Mouse (Mus musculus) hindbrain, postnatal 0 days (tissue): ENCODE measurements around the gene 1700080O16Rik. TPM values are rescaled to one million over a fixed set of nuclear protein-coding genes. Genes with fewer than 3 reads are reported as not detected.

ENCODE experiments used
- ATAC-seq: fragments of 200-750 bp; cut with Nextera tagmentation; 2 replicates; pipeline ENCODE4 v1.8.0; 2017; ENCODE audit warnings: mild to moderate bottlenecking, moderate TSS enrichment, moderate library complexity
- DNase-seq: peaks from one replicate; pipeline ENCODE4 v3.0.0-alpha.2; 2015; ENCODE audit warnings: low spot score
- H3K27ac ChIP-seq: fragments of 300-500 bp; sonication (generic); 2 replicates; pipeline ENCODE4 v1.5.1; 2014; ENCODE audit warnings: mild to moderate bottlenecking
- H3K27me3 ChIP-seq: fragments of 300-500 bp; sonication (generic); 2 replicates; pipeline ENCODE4 v1.6.1; 2014; ENCODE audit warnings: low read length, mixed read lengths; ENCODE audit not compliant: insufficient read depth
- H3K36me3 ChIP-seq: fragments of 300-500 bp; sonication (generic); 2 replicates; pipeline ENCODE4 v1.6.1; 2014; ENCODE audit warnings: low read length, mixed read lengths; ENCODE audit not compliant: insufficient read depth
- H3K4me1 ChIP-seq: fragments of 300-500 bp; sonication (generic); 2 replicates; pipeline ENCODE4 v1.6.1; 2014; ENCODE audit warnings: antibody characterized with exemption, low read length, mixed read lengths; ENCODE audit not compliant: insufficient read depth
- H3K4me2 ChIP-seq: fragments of 300-500 bp; sonication (generic); 2 replicates; pipeline ENCODE4 v1.6.1; 2014; ENCODE audit warnings: low read depth, mild to moderate bottlenecking, low read length, moderate library complexity, mixed read lengths
- H3K4me3 ChIP-seq: fragments of 300-500 bp; sonication (generic); 2 replicates; pipeline ENCODE4 v1.5.1; 2014; ENCODE audit warnings: low read length
- H3K9ac ChIP-seq: fragments of 300-500 bp; sonication (generic); replicated peaks from 2 replicates; pipeline ENCODE4 v1.6.1; 2014; ENCODE audit warnings: mild to moderate bottlenecking, low read length, moderate library complexity, mixed read lengths
- H3K9me3 ChIP-seq: fragments of 300-500 bp; sonication (generic); 2 replicates; pipeline ENCODE4 v1.6.1; 2016; ENCODE audit warnings: low read length, mixed read lengths
- CTCF ChIP-seq: IDR thresholded peaks from 2 replicates; pipeline ENCODE4 v1.5.1; 2016; ENCODE audit warnings: antibody characterized with exemption, control low read depth, low read depth
- WGBS: fragments of 180-500 bp; shearing (Covaris S2); extraction: QIAGEN DNeasy Blood & Tissue Kit; methylation state at CpG from one replicate; pipeline ENCODE4 v1.1.7; 2014; 5-methylcytosine and 5-hydroxymethylcytosine counted together
- polyA plus RNA-seq: library from polyadenylated mRNA; unstranded; fragments of >200 nt; fragmentation: Nextera tagmentation; extraction: Ambion mirVana; gene quantifications from 2 replicates; pipeline ENCODE4 v1.2.1, GENCODE M21; 2015
- total RNA-seq: library from RNA; depleted of rRNA; stranded (reverse); fragments of >200 nt; gene quantifications from 2 replicates; pipeline ENCODE4 v1.2.3, GENCODE M21; 2014; rRNA removed

1700080O16Rik gene
- total RNA-seq = not detected in 2 replicates
- not detected in 2 replicates for polyA plus RNA-seq

GRCm38 (mm10) chrX:51972672-51973071 is at the start of gene 1700080O16Rik:
TSS of gene 1700080O16Rik (minus strand) at chrX:51972772.
- no peak within 1 kb of the TSS for H3K27ac ChIP-seq
- ATAC-seq = no peak
- no peaks in the 10 kb centered on the region for H3K36me3 ChIP-seq
- no peaks in the 10 kb centered on the region for H3K9me3 ChIP-seq
- H3K9ac ChIP-seq = no peak within 1 kb of the TSS
- no peak within 1 kb of the TSS for H3K4me3 ChIP-seq
- no peak within 1 kb of the TSS for H3K4me2 ChIP-seq
- H3K27me3 ChIP-seq = no peaks in the 10 kb centered on the region
- TF ChIP-seq CTCF = no peak
- WGBS = 97% methylated on average over 12 of the region's 12 CpGs
- no peaks in the 10 kb centered on the region for H3K4me1 ChIP-seq
- no peak for DNase-seq

GRCm38 (mm10) chrX:52017660-52018059 is 45.1 kb upstream of the 1700080O16Rik start:
- H3K4me3 ChIP-seq = no peak overlapping the region
- 61% methylated on average over 9 of the region's 9 CpGs for WGBS
- no peak overlapping the region for H3K9ac ChIP-seq
- no peaks in the 10 kb centered on the region for H3K4me1 ChIP-seq
- DNase-seq (no peak), ATAC-seq (0 out of 2 replicates have a peak, but pooled peaks have one; percentile 45)
- no peaks in the 10 kb centered on the region for H3K9me3 ChIP-seq
- H3K36me3 ChIP-seq = no peaks in the 10 kb centered on the region
- no peak overlapping the region for H3K4me2 ChIP-seq
- no peak for TF ChIP-seq CTCF
- H3K27ac ChIP-seq = no peak overlapping the region
- no peaks in the 10 kb centered on the region for H3K27me3 ChIP-seq

- Histone ChIP-seq H3K4me1 (no peaks in the 10 kb centered on the region), H3K4me2 (no peak overlapping the region), H3K9me3 (no peaks in the 10 kb centered on the region), H3K9ac (no peak overlapping the region), H3K27ac (no peak overlapping the region), H3K27me3 (no peaks in the 10 kb centered on the region), H3K36me3 (no peaks in the 10 kb centered on the region), H3K4me3 (no peak overlapping the region)
- 83% methylated on average over 5 of the region's 5 CpGs for WGBS
- DNase-seq (no peak), ATAC-seq (no peak)
- no peak for TF ChIP-seq CTCF
Observed at GRCm38 (mm10) chrX:52000072-52000471, 27.5 kb upstream of the 1700080O16Rik start.

GRCm38 (mm10) chrX:51999426-51999825 is 26.9 kb upstream of the 1700080O16Rik start:
- Histone ChIP-seq H3K4me2 (no peak overlapping the region), H3K36me3 (no peaks in the 10 kb centered on the region), H3K9ac (no peak overlapping the region), H3K27ac (no peak overlapping the region), H3K4me1 (no peaks in the 10 kb centered on the region), H3K9me3 (no peaks in the 10 kb centered on the region), H3K4me3 (no peak overlapping the region), H3K27me3 (no peaks in the 10 kb centered on the region)
- no peak for DNase-seq
- ATAC-seq = no peak
- WGBS = 83% methylated on average over 4 of the region's 4 CpGs
- peak; percentile 25; the same call in 1 of the 2 replicates for TF ChIP-seq CTCF

- no peak for TF ChIP-seq CTCF
- Histone ChIP-seq H3K27ac (no peak overlapping the region), H3K36me3 (no peaks in the 10 kb centered on the region), H3K9me3 (no peaks in the 10 kb centered on the region), H3K27me3 (no peaks in the 10 kb centered on the region), H3K4me3 (no peak overlapping the region), H3K9ac (no peak overlapping the region), H3K4me1 (no peaks in the 10 kb centered on the region), H3K4me2 (no peak overlapping the region)
- WGBS = 67% methylated on average over 4 of the region's 4 CpGs
- no peak for DNase-seq
- no peak for ATAC-seq
Observed at GRCm38 (mm10) chrX:51976361-51976760, 3.8 kb upstream of the 1700080O16Rik start.

- ATAC-seq (no peak), DNase-seq (no peak)
- no peaks in the 10 kb centered on the region for H3K27me3 ChIP-seq
- TF ChIP-seq CTCF = no peak
- H3K4me3 ChIP-seq = no peak overlapping the region
- no peaks in the 10 kb centered on the region for H3K9me3 ChIP-seq
- no peaks in the 10 kb centered on the region for H3K4me1 ChIP-seq
- H3K9ac ChIP-seq = no peak overlapping the region
- no peak overlapping the region for H3K4me2 ChIP-seq
- H3K27ac ChIP-seq = no peak overlapping the region
- no peaks in the 10 kb centered on the region for H3K36me3 ChIP-seq
Observed at GRCm38 (mm10) chrX:51974618-51975017, 2.0 kb upstream of the 1700080O16Rik start.

- H3K27ac ChIP-seq = no peak overlapping the region
- H3K4me1 ChIP-seq = no peaks in the 10 kb centered on the region
- ATAC-seq (no peak), DNase-seq (no peak)
- H3K4me2 ChIP-seq = no peak overlapping the region
- no peak for TF ChIP-seq CTCF
- H3K9me3 ChIP-seq = no peaks in the 10 kb centered on the region
- H3K36me3 ChIP-seq = no peaks in the 10 kb centered on the region
- no peaks in the 10 kb centered on the region for H3K27me3 ChIP-seq
- H3K4me3 ChIP-seq = no peak overlapping the region
- 80% methylated on average over 3 of the region's 3 CpGs for WGBS
- no peak overlapping the region for H3K9ac ChIP-seq
Observed at GRCm38 (mm10) chrX:51948071-51948470, 24.5 kb downstream of the 1700080O16Rik start.
